Mouse (Mus musculus) midbrain, embryonic 14.5 days (tissue): ENCODE measurements around the gene Bpifc. TPM values are rescaled to one million over a fixed set of nuclear protein-coding genes. Genes with fewer than 3 reads are reported as not detected.

Source experiments
- ATAC-seq: fragments of 200-750 bp; cut with Nextera tagmentation; 2 replicates; pipeline ENCODE4 v1.8.0; 2017; ENCODE audit warnings: moderate number of reproducible peaks, moderate library complexity; ENCODE audit not compliant: low FRiP score, low TSS enrichment
- DNase-seq: peaks from one replicate; pipeline ENCODE4 v3.0.0-alpha.2; 2015
- H3K27ac ChIP-seq: fragments of 300-500 bp; sonication (generic); replicated peaks from 2 replicates; pipeline ENCODE4 v1.5.1; 2014; ENCODE audit warnings: mild to moderate bottlenecking, low read depth, low read length, moderate library complexity
- H3K27me3 ChIP-seq: fragments of 300-500 bp; sonication (generic); 2 replicates; pipeline ENCODE4 v1.6.1; 2014; ENCODE audit warnings: low read length, control low read depth, mixed read lengths; ENCODE audit not compliant: control insufficient read depth, insufficient read depth
- H3K36me3 ChIP-seq: fragments of 300-500 bp; sonication (generic); 2 replicates; pipeline ENCODE4 v1.6.1; 2014; ENCODE audit warnings: low read length, control low read depth; ENCODE audit not compliant: control insufficient read depth, insufficient read depth
- H3K4me1 ChIP-seq: fragments of 300-500 bp; sonication (generic); 2 replicates; pipeline ENCODE4 v1.6.1; 2014; ENCODE audit warnings: mild to moderate bottlenecking, antibody characterized with exemption, low read length, control low read depth; ENCODE audit not compliant: control insufficient read depth, insufficient read depth
- H3K4me2 ChIP-seq: fragments of 300-500 bp; sonication (generic); 2 replicates; pipeline ENCODE4 v1.6.1; 2014; ENCODE audit warnings: mild to moderate bottlenecking, low read length, moderate library complexity
- H3K4me3 ChIP-seq: fragments of 300-500 bp; sonication (generic); replicated peaks from 2 replicates; pipeline ENCODE4 v1.5.1; 2014; ENCODE audit warnings: low read depth, low read length
- H3K9ac ChIP-seq: fragments of 300-500 bp; sonication (generic); replicated peaks from 2 replicates; pipeline ENCODE4 v1.6.1; 2014; ENCODE audit warnings: mild to moderate bottlenecking, low read length, moderate library complexity
- H3K9me3 ChIP-seq: fragments of 300-500 bp; sonication (generic); 2 replicates; pipeline ENCODE4 v1.6.1; 2016; ENCODE audit warnings: low read length, control low read depth, mixed read lengths; ENCODE audit not compliant: control insufficient read depth
- WGBS: fragments of 180-500 bp; shearing (Covaris S2); extraction: QIAGEN DNeasy Blood & Tissue Kit; methylation state at CpG from one replicate; pipeline ENCODE4 v1.1.7; 2014; 5-methylcytosine and 5-hydroxymethylcytosine counted together
- polyA plus RNA-seq: library from polyadenylated mRNA; unstranded; fragments of >200 nt; fragmentation: Nextera tagmentation; extraction: Ambion mirVana; gene quantifications from 2 replicates; pipeline ENCODE4 v1.2.1, GENCODE M21; 2014

The Bpifc gene
- polyA plus RNA-seq, 1 experiment from 2014 or later, result not detected

DNA sequence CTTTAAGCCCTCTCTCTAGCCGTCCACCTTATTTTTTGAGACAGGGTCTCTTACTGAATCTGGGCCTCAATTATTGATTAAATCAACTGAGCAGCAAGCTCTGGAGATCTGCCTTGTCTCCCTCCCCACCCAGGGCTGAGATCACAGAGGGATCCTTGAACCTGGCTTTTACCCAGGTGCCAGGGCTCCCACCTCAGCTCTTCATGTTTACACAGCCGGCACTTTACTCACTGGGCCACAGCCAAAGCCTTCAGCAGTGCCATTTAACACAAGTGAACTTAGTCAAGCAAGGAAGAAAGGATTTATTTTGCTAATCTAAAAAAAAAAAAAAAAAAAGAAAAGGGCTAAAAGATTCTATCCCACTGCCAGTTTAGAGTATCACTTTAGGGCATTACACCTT lies 57.3 kb downstream of the Bpifc start:
- DNase-seq (no peak), ATAC-seq (no peak)
- H3K27me3 ChIP-seq, result no peaks in the 10 kb centered on the region
- WGBS, result 96% methylated on average over 2 of the region's 2 CpGs
- H3K4me2 ChIP-seq, result no peak overlapping the region
- H3K9ac ChIP-seq, result no peak overlapping the region
- H3K36me3 ChIP-seq, result peaks cover 49% of the 10 kb centered on the region
- no peaks in the 10 kb centered on the region for H3K9me3 ChIP-seq
- H3K4me1 ChIP-seq, result no peaks in the 10 kb centered on the region
- no peak overlapping the region for H3K4me3 ChIP-seq
- H3K27ac ChIP-seq, result no peak overlapping the region

DNA sequence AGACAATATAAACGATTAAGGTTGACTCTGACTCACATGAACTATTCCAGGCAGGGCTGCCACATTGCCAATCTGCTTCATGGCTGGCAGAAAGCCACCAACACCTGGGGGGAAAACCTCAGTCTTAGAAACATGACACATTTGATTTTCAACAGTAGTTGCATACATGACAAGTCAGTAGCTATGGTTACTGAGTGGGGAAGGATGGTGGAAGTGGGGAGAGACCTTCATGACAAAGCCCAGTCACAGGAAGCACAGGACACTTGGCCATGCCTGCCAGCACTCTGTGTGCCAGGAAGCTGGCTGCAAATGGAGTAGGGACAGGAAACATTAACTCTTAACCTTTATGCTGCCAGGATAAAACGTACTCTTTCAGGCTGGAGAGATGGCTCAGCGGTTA lies 58.3 kb downstream of the Bpifc start:
- WGBS, result 90% methylated on average over 3 of the region's 3 CpGs
- no peak for ATAC-seq
- Histone ChIP-seq H3K36me3 (peaks cover 58% of the 10 kb centered on the region), H3K27me3 (no peaks in the 10 kb centered on the region), H3K27ac (no peak overlapping the region), H3K4me1 (no peaks in the 10 kb centered on the region), H3K4me2 (no peak overlapping the region), H3K9ac (no peak overlapping the region), H3K9me3 (no peaks in the 10 kb centered on the region), H3K4me3 (no peak overlapping the region)
- no peak for DNase-seq

DNA sequence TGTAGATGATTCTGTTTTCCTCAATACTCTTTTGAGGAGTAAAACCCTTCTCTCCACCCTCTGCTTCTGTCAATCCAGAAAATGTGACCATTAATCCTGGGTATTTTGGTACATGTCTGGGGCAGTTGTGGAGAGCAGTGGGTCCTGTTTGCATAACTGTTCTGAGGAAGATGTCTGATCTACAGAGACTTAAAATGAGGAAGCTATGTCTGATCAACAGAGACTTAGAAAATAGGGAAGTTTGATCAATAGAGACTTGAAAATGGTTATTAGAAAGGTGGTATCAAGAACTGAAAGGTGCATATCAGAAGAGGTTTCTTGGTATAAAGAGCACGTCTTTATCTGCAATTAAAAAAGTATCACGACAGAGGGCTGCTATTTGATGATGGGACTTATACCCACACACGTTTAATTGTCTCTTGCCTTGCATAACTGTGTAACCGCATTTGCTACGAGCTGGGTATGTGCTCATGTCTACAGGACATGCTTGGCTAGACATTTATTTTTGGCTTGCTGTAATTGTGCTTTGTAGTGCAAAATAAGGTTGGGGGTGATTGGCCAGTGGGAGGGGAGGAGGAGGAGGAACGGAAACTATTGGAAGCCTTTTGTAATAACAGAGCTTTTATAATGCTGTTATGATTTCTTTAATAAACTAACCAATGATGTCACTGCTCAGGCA lies 59.8 kb downstream of the Bpifc start:
- Histone ChIP-seq H3K4me3 (no peak overlapping the region), H3K27ac (no peak overlapping the region), H3K27me3 (no peaks in the 10 kb centered on the region), H3K36me3 (peaks cover 72% of the 10 kb centered on the region), H3K9ac (no peak overlapping the region), H3K4me2 (no peak overlapping the region), H3K4me1 (no peaks in the 10 kb centered on the region), H3K9me3 (no peaks in the 10 kb centered on the region)
- 88% methylated on average over 6 of the region's 6 CpGs for WGBS
- ATAC-seq, result no peak
- DNase-seq, result no peak

DNA sequence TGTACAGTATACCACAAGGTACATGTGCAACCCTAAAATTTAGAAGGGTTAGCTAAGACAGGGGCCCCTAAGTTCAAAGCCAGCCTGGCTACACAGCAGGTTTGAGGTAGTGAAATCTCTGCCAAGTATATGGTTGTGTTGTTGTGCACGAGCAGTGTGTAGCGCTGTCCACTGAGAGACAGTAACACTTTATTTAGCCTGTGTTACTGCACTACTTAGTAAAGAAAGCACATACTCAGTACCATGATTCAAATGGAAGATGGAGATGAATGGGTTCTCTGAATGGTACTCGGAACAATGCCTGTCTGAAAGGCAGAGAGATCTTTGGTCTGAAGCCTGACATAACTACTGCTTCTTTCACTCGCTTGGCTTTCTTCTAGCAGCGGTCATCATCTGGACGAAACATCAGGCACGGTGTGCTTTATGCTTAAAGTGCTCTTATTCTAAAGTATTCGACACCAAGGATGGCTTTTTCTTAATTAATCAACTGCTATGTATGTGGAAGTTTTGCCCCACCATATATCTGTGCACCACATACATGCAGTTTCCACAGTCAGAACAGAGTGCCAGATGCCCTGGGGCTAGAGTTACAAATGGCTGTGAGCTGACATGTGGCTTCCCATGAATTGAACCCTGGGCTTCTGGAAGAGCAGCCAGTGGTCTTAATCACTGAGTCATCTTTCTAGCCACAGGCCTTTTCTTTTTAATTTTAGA lies 63.1 kb downstream of the Bpifc start:
- no peak overlapping the region for H3K4me2 ChIP-seq
- H3K9me3 ChIP-seq, result no peaks in the 10 kb centered on the region
- no peak overlapping the region for H3K9ac ChIP-seq
- H3K27me3 ChIP-seq, result no peaks in the 10 kb centered on the region
- H3K36me3 ChIP-seq, result peaks cover 90% of the 10 kb centered on the region
- 89% methylated on average over 8 of the region's 8 CpGs for WGBS
- DNase-seq (no peak), ATAC-seq (no peak)
- H3K4me3 ChIP-seq, result no peak overlapping the region
- H3K27ac ChIP-seq, result no peak overlapping the region
- no peaks in the 10 kb centered on the region for H3K4me1 ChIP-seq

DNA sequence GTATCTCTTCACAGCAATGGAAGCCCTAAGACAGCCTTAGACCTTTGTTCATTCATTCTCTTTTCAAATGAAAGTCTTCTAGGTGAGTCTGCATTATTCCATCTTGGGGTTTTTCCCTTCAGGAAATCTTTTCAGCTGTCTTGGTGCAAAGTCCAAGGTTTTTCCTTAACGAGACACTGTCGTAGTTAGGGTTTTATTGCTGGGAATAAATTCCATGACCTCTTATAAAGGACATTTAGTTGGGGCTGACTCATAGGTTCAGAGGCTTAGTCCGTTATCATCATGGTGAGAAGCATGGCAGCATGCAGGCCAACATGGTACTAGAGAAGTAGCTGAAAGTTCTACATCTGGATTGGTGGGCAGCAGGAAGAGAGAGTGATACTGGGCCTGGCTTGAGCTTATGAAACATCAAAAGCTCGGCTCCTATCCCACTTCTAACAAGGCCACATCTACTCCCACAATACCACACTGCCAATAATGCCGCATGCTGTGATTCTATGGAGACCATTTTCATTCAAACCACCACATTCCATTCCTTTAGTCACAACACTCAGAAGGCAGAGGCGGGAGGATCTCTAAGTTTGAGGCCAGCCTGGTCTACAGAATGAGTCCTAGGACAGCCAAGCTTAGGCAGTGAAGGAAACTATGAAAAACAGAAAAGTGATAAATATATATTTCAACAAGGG lies 75.3 kb downstream of the Bpifc start:
- ATAC-seq (no peak), DNase-seq (no peak)
- Histone ChIP-seq H3K27me3 (no peaks in the 10 kb centered on the region), H3K4me2 (no peak overlapping the region), H3K9ac (no peak overlapping the region), H3K27ac (no peak overlapping the region), H3K9me3 (no peaks in the 10 kb centered on the region), H3K4me1 (no peaks in the 10 kb centered on the region), H3K4me3 (no peak overlapping the region), H3K36me3 (peaks cover 57% of the 10 kb centered on the region)
- 98% methylated on average over 6 of the region's 6 CpGs for WGBS

DNA sequence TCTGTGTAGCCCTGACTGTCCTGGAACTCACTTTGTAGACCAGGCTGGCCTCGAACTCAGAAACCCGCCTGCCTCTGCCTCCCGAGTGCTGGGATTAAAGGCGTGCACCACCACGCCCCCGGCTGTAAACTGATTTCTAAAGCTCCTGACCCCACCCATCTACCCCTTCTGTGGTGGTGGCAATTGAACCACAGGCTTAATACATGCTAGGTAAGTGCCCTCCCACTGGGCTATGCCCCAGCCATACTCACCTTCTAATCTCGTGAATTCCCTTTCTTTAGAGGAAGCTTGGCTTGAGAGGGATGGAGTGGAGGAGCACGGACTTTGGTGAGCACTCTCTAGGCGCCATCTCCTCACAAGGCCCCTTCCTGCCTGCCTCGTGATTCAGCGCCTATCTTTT lies 81.7 kb downstream of the Bpifc start:
- Histone ChIP-seq H3K4me2 (no peak overlapping the region), H3K36me3 (no peaks in the 10 kb centered on the region), H3K4me1 (peaks cover 11% of the 10 kb centered on the region), H3K9ac (no peak overlapping the region), H3K4me3 (no peak overlapping the region), H3K27me3 (no peaks in the 10 kb centered on the region), H3K27ac (no peak overlapping the region), H3K9me3 (no peaks in the 10 kb centered on the region)
- DNase-seq (no peak), ATAC-seq (no peak)
- 93% methylated on average over 11 of the region's 11 CpGs for WGBS

DNA sequence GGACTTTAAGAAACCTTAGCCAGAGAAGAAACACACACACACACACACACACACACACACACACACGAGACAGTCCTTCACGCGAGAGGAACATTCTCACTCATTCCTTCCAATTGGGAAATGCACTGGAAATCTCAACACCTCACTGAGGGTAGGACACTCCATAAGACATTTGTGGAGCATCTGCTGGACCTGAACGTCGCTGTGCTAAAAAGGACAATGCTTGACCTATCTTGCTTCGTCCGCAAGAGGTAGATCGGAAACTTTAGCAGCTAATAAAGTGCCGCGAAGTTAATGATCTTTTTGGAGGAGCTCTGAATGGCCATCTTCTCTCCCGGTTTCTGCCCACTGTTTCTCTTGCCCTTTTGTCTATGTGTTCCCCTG lies 82.5 kb downstream of the Bpifc start:
- ATAC-seq (no peak), DNase-seq (peak; percentile 42)
- WGBS, result 45% methylated on average over 11 of the region's 11 CpGs

DNA sequence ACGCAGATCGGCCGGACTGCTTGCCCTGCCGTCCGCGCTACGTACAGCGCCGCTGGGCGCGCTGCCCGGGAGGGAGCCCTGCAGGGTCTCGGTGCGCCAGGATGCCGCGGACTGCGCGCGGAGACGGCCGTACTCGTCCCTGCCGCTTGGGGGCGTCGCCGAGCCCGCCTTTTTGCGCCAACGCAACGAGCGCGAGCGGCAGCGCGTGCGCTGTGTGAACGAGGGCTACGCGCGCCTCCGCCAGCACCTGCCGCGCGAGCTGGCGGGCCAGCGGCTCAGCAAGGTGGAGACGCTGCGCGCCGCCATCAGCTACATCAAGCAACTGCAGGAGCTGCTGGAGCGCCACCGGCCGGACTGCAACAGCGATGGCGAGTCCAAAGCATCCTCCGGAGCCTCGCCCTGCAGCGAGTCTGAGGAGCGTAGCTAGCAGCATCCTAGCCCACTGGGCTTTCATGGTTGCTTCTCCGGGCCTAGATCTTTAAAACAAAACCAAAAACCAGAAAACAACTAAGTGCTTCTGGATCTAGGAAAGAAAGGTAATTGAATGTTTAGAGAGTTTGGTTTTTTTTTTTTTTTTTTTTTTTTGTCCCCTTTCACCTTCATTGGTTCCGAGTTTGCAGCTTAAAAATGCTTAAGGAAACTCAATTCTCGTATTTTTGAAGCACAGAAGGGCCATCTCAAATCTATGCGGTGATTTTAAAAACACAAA lies 83.0 kb downstream of the Bpifc start:
- peaks cover 11% of the 10 kb centered on the region for H3K4me1 ChIP-seq
- peak overlapping the region; percentile 50 for H3K4me3 ChIP-seq
- no peaks in the 10 kb centered on the region for H3K36me3 ChIP-seq
- H3K27me3 ChIP-seq, result no peaks in the 10 kb centered on the region
- peak overlapping the region; percentile 49; the same call in 1 of the 2 replicates for H3K27ac ChIP-seq
- ATAC-seq, result peak; percentile 90
- peak; percentile 93 for DNase-seq
- no peaks in the 10 kb centered on the region for H3K9me3 ChIP-seq
- WGBS, result 2% methylated on average over 63 of the region's 63 CpGs
- H3K9ac ChIP-seq, result peak overlapping the region; percentile 57
- H3K4me2 ChIP-seq, result peak overlapping the region; percentile 88

More for the DNA sequence above, 82.5 kb downstream of the Bpifc start:
- Histone ChIP-seq H3K4me3 (peak overlapping the region; percentile 50), H3K4me2 (peak overlapping the region; percentile 88), H3K9ac (peak overlapping the region; percentile 57; the same call in 1 of the 2 replicates), H3K4me1 (peaks cover 11% of the 10 kb centered on the region), H3K27ac (no peak overlapping the region), H3K27me3 (no peaks in the 10 kb centered on the region), H3K36me3 (no peaks in the 10 kb centered on the region), H3K9me3 (no peaks in the 10 kb centered on the region)
